Mouse (Mus musculus) thymus, adult 2 months (tissue): ENCODE results near the gene Fam107b.

Experiments
- CTCF ChIP-seq: fragments of 200-500 bp; IDR thresholded peaks from 2 replicates; pipeline ENCODE4 v1.5.1; 2012; ENCODE audit warnings: mild to moderate bottlenecking, control low read depth, low read length, moderate library complexity, borderline replicate concordance; ENCODE audit not compliant: control insufficient read depth, poor library complexity, insufficient read depth; ENCODE audit errors: extremely low read depth
- POLR2A ChIP-seq: fragments of 200-500 bp; IDR thresholded peaks from 2 replicates; pipeline ENCODE4 v1.6.1; 2012; ENCODE audit warnings: mild to moderate bottlenecking, low read length, control low read depth, moderate library complexity; ENCODE audit not compliant: control insufficient read depth, poor library complexity, insufficient read depth; ENCODE audit errors: extremely low read depth

GRCm38 (mm10) chr2:3683343-3683742 lies 113.1 kb downstream of the Fam107b start:
- no peak for TF ChIP-seq POLR2A
- TF ChIP-seq CTCF: no peak
